Mouse (Mus musculus): Measurements from ENCODE around the gene Shox2. TPM values are rescaled to one million over a fixed set of nuclear protein-coding genes. Genes with fewer than 3 reads are reported as not detected.

The Shox2 gene
- polyA plus RNA-seq (2015; fragmentation: Illumina TruSeq; extraction: RNeasy Lipid Tissue Mini Kit (QIAGEN cat#74804); ENCODE audit: insufficient read depth, low read depth, low replicate concordance): not detected

DNA sequence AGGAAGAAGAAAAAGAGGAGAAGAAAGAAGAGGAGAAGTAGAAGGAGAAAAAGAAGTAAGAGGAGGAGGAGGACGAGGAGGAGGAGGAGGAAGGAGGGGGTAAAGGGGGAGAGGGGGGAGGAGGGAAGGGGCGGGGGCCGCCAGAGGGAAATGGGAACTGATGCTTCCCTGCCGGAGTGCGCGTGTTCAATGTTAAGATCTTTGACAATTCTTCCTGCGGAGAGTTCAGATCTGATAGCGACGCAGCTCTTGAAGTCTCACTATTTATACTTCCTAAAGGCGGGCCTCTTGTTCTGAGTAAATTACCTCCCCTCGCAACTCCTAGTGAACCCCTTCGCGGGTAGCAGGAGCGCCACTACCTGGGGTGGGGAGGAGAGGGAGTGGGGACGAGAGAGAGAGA is at the start of gene Shox2:
Shox2 (minus strand) TSS at position 66 of the 400 bp plus-strand sequence.

GRCm38 (mm10) chr3:66981101-66981661 is 390 bp downstream of the Shox2 start, which contains the start of gene Rsrc1:
Gene Rsrc1, plus strand, starts transcription at chr3:66981390.

Other genes with a start within 250 kb of the Shox2 start
- 2.5 TPM for gene Rsrc1, start 381 bp downstream of the Shox2 start, polyA plus RNA-seq (2015; fragmentation: Illumina TruSeq; extraction: RNeasy Lipid Tissue Mini Kit (QIAGEN cat#74804); ENCODE audit: insufficient read depth, low read depth, low replicate concordance)